Mouse (Mus musculus): ENCODE results near the gene Gadd45g. TPM values are rescaled to one million over a fixed set of nuclear protein-coding genes. Genes with fewer than 3 reads are reported as not detected.

Gene Gadd45g
- total RNA-seq (2021), result 10 to 100 TPM; 22.0 to 23.1 TPM
- long read RNA-seq, transcript Gadd45g-201 (4 exons, 1,071 nt), result major isoform, 52 of 62 reads
- long read RNA-seq, partial matches to known transcripts, result 2 of 62 reads
- long read RNA-seq, other reads (novel, unspliced or antisense), result 6 of 62 reads

DNA sequence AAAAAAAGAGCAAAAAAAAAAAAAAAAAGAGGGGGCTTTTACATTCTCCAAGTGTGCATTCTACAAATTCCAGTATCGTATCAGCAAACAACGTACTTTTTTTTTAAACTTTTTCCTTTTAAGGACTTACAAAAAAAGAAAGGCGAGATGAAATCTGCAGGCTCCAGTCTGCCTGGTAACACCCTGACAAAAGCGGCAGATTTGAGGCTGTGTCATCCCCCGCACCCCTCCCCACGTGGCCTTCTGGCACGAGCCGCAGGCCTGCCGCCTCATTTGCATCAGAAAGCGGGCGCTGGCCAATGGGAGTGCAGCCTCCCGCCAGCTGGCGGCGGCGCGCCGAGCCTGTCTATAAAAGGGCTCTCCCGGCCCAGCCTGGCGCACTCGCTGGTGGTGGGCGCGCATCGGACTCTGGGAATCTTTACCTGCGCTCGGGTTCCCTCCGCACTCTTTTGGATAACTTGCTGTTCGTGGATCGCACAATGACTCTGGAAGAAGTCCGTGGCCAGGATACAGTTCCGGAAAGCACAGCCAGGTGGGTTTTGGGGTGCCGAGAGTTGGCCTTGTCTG, at the start of gene Gadd45g:
Gene Gadd45g, plus strand, starts transcription at position 378 of the 567 bp plus-strand sequence.
- DNase-seq (ENCODE audit: low spot score in 2 of 2), result peak; percentile 96 to 98

GRCm38 (mm10) chr13:51797899-51798746, 48.4 kb upstream of the Gadd45g start:
- DNase-seq (ENCODE audit: low spot score in 2 of 2), result no peak

DNA sequence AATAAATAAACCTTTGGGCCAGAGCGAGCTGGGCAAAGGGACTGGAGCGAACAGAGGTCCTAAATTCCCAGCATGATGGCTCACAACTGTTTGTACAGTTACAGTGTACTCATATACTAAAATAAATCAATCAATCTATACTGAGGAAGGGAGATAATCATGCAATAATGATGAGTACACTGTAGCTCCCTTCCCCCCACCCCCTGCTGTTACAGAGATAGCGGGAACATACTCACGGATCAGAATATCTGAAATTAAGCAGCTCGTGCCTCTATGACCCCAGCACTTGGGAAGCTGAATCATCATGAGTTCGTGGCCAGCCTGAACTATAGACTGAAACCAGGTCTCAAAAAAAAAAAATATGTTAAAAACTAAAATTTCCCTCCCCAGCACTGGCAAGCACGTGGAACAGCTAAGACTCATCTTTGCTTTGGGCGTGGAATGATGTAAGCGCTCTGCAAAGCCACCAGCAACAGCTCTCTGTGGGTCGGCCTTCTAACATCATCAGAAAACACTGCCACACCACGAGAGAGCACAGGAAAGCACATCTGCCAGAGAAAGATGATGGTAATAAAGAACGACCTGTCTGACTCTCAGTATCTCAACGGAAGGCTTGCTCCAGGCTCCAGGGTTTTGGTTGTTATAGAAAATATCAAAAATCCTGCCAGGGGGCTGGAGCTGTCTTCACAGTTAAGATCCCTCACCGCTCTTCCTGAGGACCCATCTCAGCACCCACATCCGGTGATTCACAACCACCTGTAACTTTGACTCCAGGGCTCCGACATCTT, 46.5 kb upstream of the Gadd45g start:
- no peak for DNase-seq (ENCODE audit: low spot score in 2 of 2)

GRCm38 (mm10) chr13:51800921-51801320, 45.6 kb upstream of the Gadd45g start:
- DNase-seq (ENCODE audit: low spot score in 2 of 2), result peak; percentile 53 to 66

- DNase-seq (ENCODE audit: low spot score in 2 of 2), result peak; percentile 42 to 57
Measured at GRCm38 (mm10) chr13:51805634-51806033, 40.8 kb upstream of the Gadd45g start.

DNA sequence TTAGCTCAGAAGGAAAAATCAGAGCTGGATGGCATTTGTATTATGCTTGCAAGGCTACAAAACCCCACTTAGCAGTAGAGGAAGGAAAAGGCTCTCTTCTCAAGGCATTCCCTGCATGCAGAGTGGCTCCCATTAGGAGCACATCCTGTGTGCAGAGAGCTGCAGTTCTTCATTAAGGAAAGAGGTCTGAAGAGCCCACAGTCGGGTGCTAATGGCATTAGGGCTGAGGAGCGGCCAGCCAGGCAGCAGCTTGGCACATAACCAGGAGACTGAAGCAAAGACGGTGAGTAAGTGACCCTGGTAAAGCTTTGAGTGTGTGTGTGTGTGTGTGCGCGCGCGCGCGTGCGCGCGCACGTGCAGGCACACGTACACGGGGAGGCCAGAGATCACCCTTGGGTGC, 40.3 kb upstream of the Gadd45g start:
- no peak for DNase-seq (ENCODE audit: low spot score in 2 of 2)

- DNase-seq (ENCODE audit: low spot score in 2 of 2), result no peak
Measured at GRCm38 (mm10) chr13:51808141-51808540, 38.3 kb upstream of the Gadd45g start.

DNA sequence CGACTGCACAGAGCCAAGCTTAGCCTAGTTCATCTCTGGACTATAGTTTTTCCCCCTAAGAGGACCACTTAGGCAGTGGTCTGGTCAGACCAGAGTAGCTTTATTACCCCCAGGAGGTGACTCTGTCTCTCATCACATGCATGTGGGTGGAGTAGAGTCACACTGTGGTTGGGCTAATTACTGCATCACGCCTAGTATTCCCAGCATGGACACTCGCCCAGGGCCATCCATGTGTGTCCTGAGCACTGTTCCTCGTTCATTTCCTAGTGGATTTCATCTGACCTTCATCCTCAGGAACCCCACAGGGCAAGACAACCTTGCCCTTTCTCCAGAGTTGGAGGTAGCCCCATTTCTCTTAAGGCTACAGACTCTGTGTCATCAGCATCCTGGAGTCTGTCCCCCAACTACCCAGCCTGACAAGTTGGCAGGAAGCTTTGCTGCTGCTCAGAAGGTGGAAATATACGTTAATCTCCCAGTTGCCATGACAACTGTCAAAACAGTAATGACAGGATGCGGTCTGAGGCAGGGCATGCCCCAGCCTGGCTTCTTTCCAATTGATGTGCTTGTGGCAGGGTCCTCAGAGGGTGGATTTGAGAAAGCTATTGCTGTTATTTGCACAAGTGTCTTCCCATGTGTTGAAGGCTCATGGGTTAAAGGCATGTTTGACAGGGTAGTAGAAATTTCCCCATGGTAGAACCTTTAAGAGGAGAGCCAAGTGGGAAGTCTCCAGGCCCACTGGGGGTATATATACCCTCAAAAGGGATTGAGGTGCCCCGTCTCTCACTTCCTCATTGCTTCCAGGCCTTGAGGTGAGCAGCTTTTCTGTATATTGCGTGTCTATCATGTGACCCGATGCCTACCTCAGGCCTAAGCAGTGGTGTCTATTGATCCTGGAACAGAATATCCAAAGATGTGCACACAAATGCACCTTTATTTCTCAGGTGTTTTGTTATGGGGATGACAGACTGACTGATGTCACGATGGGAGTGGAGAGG, 32.6 kb upstream of the Gadd45g start:
- no peak for DNase-seq (ENCODE audit: low spot score in 2 of 2)

DNA sequence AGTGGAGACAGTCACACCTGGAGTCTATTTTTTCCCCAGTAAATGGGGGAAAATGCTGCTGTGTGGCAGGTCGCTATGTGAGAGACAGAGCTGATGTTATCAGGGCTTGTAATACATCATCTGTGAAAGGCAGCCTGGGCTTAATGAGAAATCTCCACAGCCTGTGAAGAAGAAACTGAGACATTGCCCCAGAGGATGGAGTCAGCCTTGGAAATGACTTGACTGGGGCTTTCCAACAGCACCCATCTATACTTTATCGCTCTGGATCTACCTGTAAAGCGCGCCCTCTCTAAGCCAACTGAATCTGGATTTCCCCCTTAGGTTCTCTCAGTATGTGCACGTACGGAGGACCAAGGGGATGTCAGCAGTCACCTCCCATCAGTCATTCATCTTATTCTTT, 31.8 kb upstream of the Gadd45g start:
- no peak for DNase-seq (ENCODE audit: low spot score in 2 of 2)

GRCm38 (mm10) chr13:51815865-51816504, 30.5 kb upstream of the Gadd45g start:
- no peak for DNase-seq (ENCODE audit: low spot score in 2 of 2)

GRCm38 (mm10) chr13:51816559-51817041, 29.9 kb upstream of the Gadd45g start:
- DNase-seq (ENCODE audit: low spot score in 2 of 2), result peak; percentile 46 to 59

- DNase-seq (ENCODE audit: low spot score in 2 of 2), result no peak
Measured at GRCm38 (mm10) chr13:51818170-51818943, 28.1 kb upstream of the Gadd45g start.

DNA sequence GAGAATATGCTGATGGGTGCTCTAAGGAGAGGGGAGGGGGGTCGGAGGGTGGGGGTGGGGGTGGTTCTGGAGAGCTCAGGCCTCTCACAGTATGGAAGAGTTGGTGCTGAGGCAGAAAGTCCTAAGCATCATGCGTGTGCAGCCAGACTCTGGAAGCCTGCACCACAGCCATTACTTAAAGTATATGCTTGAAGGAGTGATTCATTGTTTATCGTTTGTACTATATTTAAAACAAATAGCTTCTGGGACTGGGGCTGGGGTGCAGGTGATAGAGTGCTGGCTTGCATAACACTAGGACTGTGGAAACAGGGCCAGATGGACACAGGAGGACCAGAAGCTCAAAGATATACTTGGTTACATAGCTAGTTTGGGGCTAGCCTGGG, 27.5 kb upstream of the Gadd45g start:
- DNase-seq (ENCODE audit: low spot score in 2 of 2), result no peak

GRCm38 (mm10) chr13:51819351-51819750, 27.1 kb upstream of the Gadd45g start:
- DNase-seq (ENCODE audit: low spot score in 2 of 2), result no peak

- no peak for DNase-seq (ENCODE audit: low spot score in 2 of 2)
Measured at GRCm38 (mm10) chr13:51821988-51822387, 24.5 kb upstream of the Gadd45g start.

GRCm38 (mm10) chr13:51823822-51824495, 22.5 kb upstream of the Gadd45g start:
- DNase-seq (ENCODE audit: low spot score in 2 of 2), result no peak

- peak in 1 of 2 experiments; percentile 64 for DNase-seq (ENCODE audit: low spot score in 2 of 2)
Measured at GRCm38 (mm10) chr13:51830744-51831450, 15.6 kb upstream of the Gadd45g start.

DNA sequence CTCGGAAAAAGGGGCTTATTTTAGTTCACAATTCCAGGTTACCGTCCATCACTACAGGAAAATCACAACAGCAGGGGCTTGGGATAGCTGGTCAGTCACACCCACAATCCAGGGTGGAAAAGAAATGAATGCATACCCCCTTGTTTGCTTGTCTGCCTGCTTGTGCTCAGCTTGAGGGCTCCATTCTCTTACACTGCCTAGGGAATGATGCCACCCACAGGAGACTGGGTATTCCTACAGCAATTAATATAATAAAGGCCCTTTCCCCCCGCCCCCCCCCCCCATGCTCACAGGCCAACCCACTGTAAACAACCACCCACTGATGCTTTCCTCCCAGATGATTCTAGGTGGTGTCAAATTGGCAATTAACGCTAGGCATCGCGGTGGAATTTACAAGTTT, 14.0 kb upstream of the Gadd45g start:
- no peak for DNase-seq (ENCODE audit: low spot score in 2 of 2)
